Mouse (Mus musculus): Measurements from ENCODE around the gene C1qtnf5. TPM values are rescaled to one million over a fixed set of nuclear protein-coding genes. Genes with fewer than 3 reads are reported as not detected.

The C1qtnf5 gene
- polyA plus RNA-seq, 1 experiment from 2014 or later, result 5.7 TPM

- Histone ChIP-seq H3K27ac (ENCODE audit: low read length) (no peak overlapping the region; the same call in 1 of the 2 replicates), H3K9me3 (ENCODE audit: low read length) (no peaks in the 10 kb centered on the region), H3K4me3 (ENCODE audit: low read length) (no peak overlapping the region), H3K4me1 (ENCODE audit: insufficient read depth, low read length) (peaks cover 46% of the 10 kb centered on the region), H3K27me3 (ENCODE audit: insufficient read depth, low read length) (no peaks in the 10 kb centered on the region), H3K36me3 (ENCODE audit: insufficient read depth, low read length) (no peaks in the 10 kb centered on the region), H3K9ac (replicated peaks; ENCODE audit: low read length) (peak overlapping the region; percentile 27; the same call in 1 of the 2 replicates), H3K4me2 (replicated peaks; ENCODE audit: low read depth, low read length) (0 out of 2 replicates have a peak overlapping the region, but pooled peaks have one; percentile 3)
- no peak for ATAC-seq (ENCODE audit: low FRiP score, low TSS enrichment)
- WGBS, result 25% methylated on average over 11 of the region's 11 CpGs
These were observed 35.0 kb upstream of the C1qtnf5 start for GRCm38 (mm10) chr9:44071914-44072598.

- no peaks in the 10 kb centered on the region for H3K27me3 ChIP-seq (ENCODE audit: insufficient read depth, low read length)
- H3K27ac ChIP-seq (ENCODE audit: low read length), result no peak overlapping the region
- no peak overlapping the region for H3K4me2 ChIP-seq (replicated peaks; ENCODE audit: low read depth, low read length)
- WGBS, result 42% methylated on average over 4 of the region's 4 CpGs
- peak overlapping the region; percentile 27; the same call in 1 of the 2 replicates for H3K9ac ChIP-seq (replicated peaks; ENCODE audit: low read length)
- H3K4me1 ChIP-seq (ENCODE audit: insufficient read depth, low read length), result peaks cover 42% of the 10 kb centered on the region
- H3K9me3 ChIP-seq (ENCODE audit: low read length), result no peaks in the 10 kb centered on the region
- no peak overlapping the region for H3K4me3 ChIP-seq (ENCODE audit: low read length)
- ATAC-seq (ENCODE audit: low FRiP score, low TSS enrichment), result no peak
- no peaks in the 10 kb centered on the region for H3K36me3 ChIP-seq (ENCODE audit: insufficient read depth, low read length)
These were observed 34.5 kb upstream of the C1qtnf5 start for GRCm38 (mm10) chr9:44072599-44072915.

- Histone ChIP-seq H3K4me2 (replicated peaks; ENCODE audit: low read depth, low read length) (no peak overlapping the region), H3K9ac (replicated peaks; ENCODE audit: low read length) (no peak overlapping the region), H3K27ac (ENCODE audit: low read length) (no peak overlapping the region), H3K27me3 (ENCODE audit: insufficient read depth, low read length) (no peaks in the 10 kb centered on the region), H3K36me3 (ENCODE audit: insufficient read depth, low read length) (no peaks in the 10 kb centered on the region), H3K4me3 (ENCODE audit: low read length) (no peak overlapping the region), H3K9me3 (ENCODE audit: low read length) (no peaks in the 10 kb centered on the region), H3K4me1 (ENCODE audit: insufficient read depth, low read length) (peaks cover 45% of the 10 kb centered on the region)
- no peak for ATAC-seq (ENCODE audit: low FRiP score, low TSS enrichment)
- WGBS, result 72% methylated on average over 5 of the region's 5 CpGs
These were observed 33.9 kb upstream of the C1qtnf5 start for GRCm38 (mm10) chr9:44073115-44073514.

- ATAC-seq (ENCODE audit: low FRiP score, low TSS enrichment), result no peak
- Histone ChIP-seq H3K27me3 (ENCODE audit: insufficient read depth, low read length) (no peaks in the 10 kb centered on the region), H3K4me1 (ENCODE audit: insufficient read depth, low read length) (peaks cover 60% of the 10 kb centered on the region), H3K4me3 (ENCODE audit: low read length) (no peak overlapping the region), H3K9me3 (ENCODE audit: low read length) (no peaks in the 10 kb centered on the region), H3K9ac (replicated peaks; ENCODE audit: low read length) (no peak overlapping the region), H3K27ac (ENCODE audit: low read length) (no peak overlapping the region), H3K4me2 (replicated peaks; ENCODE audit: low read depth, low read length) (no peak overlapping the region), H3K36me3 (ENCODE audit: insufficient read depth, low read length) (no peaks in the 10 kb centered on the region)
- WGBS, result 65% methylated on average over 9 of the region's 9 CpGs
These were observed 32.4 kb upstream of the C1qtnf5 start for GRCm38 (mm10) chr9:44074395-44075275.

GRCm38 (mm10) chr9:44075276-44075995, 31.6 kb upstream of the C1qtnf5 start:
- Histone ChIP-seq H3K9me3 (ENCODE audit: low read length) (no peaks in the 10 kb centered on the region), H3K4me2 (replicated peaks; ENCODE audit: low read depth, low read length) (no peak overlapping the region), H3K36me3 (ENCODE audit: insufficient read depth, low read length) (no peaks in the 10 kb centered on the region), H3K27ac (ENCODE audit: low read length) (peak overlapping the region; percentile 47; the same call in 1 of the 2 replicates), H3K9ac (replicated peaks; ENCODE audit: low read length) (no peak overlapping the region), H3K4me1 (ENCODE audit: insufficient read depth, low read length) (peaks cover 61% of the 10 kb centered on the region), H3K4me3 (ENCODE audit: low read length) (no peak overlapping the region), H3K27me3 (ENCODE audit: insufficient read depth, low read length) (no peaks in the 10 kb centered on the region)
- 68% methylated on average over 24 of the region's 24 CpGs for WGBS
- no peak for ATAC-seq (ENCODE audit: low FRiP score, low TSS enrichment)

- Histone ChIP-seq H3K36me3 (ENCODE audit: insufficient read depth, low read length) (no peaks in the 10 kb centered on the region), H3K9me3 (ENCODE audit: low read length) (no peaks in the 10 kb centered on the region), H3K27me3 (ENCODE audit: insufficient read depth, low read length) (no peaks in the 10 kb centered on the region), H3K9ac (replicated peaks; ENCODE audit: low read length) (no peak overlapping the region), H3K27ac (ENCODE audit: low read length) (peak overlapping the region; percentile 47), H3K4me3 (ENCODE audit: low read length) (no peak overlapping the region), H3K4me1 (ENCODE audit: insufficient read depth, low read length) (peaks cover 60% of the 10 kb centered on the region), H3K4me2 (replicated peaks; ENCODE audit: low read depth, low read length) (0 out of 2 replicates have a peak overlapping the region, but pooled peaks have one; percentile 12)
- no peak for ATAC-seq (ENCODE audit: low FRiP score, low TSS enrichment)
- 64% methylated on average over 16 of the region's 16 CpGs for WGBS
These were observed 30.9 kb upstream of the C1qtnf5 start for GRCm38 (mm10) chr9:44075996-44076763.

- H3K4me3 ChIP-seq (ENCODE audit: low read length), result no peak overlapping the region
- no peaks in the 10 kb centered on the region for H3K27me3 ChIP-seq (ENCODE audit: insufficient read depth, low read length)
- 17% methylated on average over 5 of the region's 5 CpGs for WGBS
- no peaks in the 10 kb centered on the region for H3K9me3 ChIP-seq (ENCODE audit: low read length)
- H3K27ac ChIP-seq (ENCODE audit: low read length), result peak overlapping the region; percentile 47; the same call in 1 of the 2 replicates
- ATAC-seq (ENCODE audit: low FRiP score, low TSS enrichment), result peak; percentile 5; the same call in 1 of the 2 replicates
- H3K4me1 ChIP-seq (ENCODE audit: insufficient read depth, low read length), result peaks cover 60% of the 10 kb centered on the region
- no peaks in the 10 kb centered on the region for H3K36me3 ChIP-seq (ENCODE audit: insufficient read depth, low read length)
- no peak overlapping the region for H3K4me2 ChIP-seq (replicated peaks; ENCODE audit: low read depth, low read length)
- no peak overlapping the region for H3K9ac ChIP-seq (replicated peaks; ENCODE audit: low read length)
These were observed 30.3 kb upstream of the C1qtnf5 start for GRCm38 (mm10) chr9:44076764-44077120.

- Histone ChIP-seq H3K4me2 (replicated peaks; ENCODE audit: low read depth, low read length) (no peak overlapping the region), H3K27ac (ENCODE audit: low read length) (no peak overlapping the region), H3K9me3 (ENCODE audit: low read length) (no peaks in the 10 kb centered on the region), H3K27me3 (ENCODE audit: insufficient read depth, low read length) (no peaks in the 10 kb centered on the region), H3K4me1 (ENCODE audit: insufficient read depth, low read length) (peaks cover 54% of the 10 kb centered on the region), H3K4me3 (ENCODE audit: low read length) (no peak overlapping the region), H3K36me3 (ENCODE audit: insufficient read depth, low read length) (no peaks in the 10 kb centered on the region), H3K9ac (replicated peaks; ENCODE audit: low read length) (no peak overlapping the region)
- ATAC-seq (ENCODE audit: low FRiP score, low TSS enrichment), result no peak
- 84% methylated on average over 11 of the region's 11 CpGs for WGBS
These were observed 29.7 kb upstream of the C1qtnf5 start for GRCm38 (mm10) chr9:44077266-44077910.

All from kidney, embryonic 16.5 days (tissue).